Mouse (Mus musculus) CD4-positive helper T cell, adult 2 months (primary cell): ENCODE measurements around the gene Apoh.

Experiments used
- DNase-seq: peaks from one replicate; pipeline ENCODE4 v3.0.0-alpha.2; 2012; ENCODE audit warnings: low read depth, missing footprints, low spot score

The Apoh gene

DNA sequence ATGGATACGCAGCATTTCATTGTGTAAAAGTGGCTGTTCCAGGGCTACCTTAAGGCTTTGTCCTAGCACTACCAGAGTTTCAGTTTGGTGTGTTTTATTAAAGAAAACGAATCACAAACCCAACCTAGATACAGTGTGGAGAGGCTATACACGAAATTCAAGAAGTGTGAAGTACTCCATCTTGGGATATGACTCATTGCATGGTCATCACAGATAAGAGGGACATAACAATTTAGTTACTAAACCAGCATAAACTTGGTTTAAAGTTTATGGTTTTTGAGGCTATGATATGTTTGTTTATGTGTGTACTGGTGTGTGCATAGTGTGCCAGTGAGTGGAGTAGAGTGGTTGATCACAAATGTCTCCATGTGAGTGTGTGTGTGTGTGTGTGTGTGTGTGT is 116.4 kb downstream of the Apoh start:
- no peak for DNase-seq
